Mouse (Mus musculus): ENCODE measurements around the gene Rtel1. TPM values are rescaled to one million over a fixed set of nuclear protein-coding genes. Genes with fewer than 3 reads are reported as not detected.

Rtel1 gene
- polyA plus RNA-seq, 1 experiment from 2014 or later, result 10.4 TPM

- Histone ChIP-seq H3K4me1 (ENCODE audit: insufficient read depth, low read depth, low read length) (no peaks in the 10 kb centered on the region), H3K4me2 (replicated peaks; ENCODE audit: low read depth, low read length) (no peak overlapping the region), H3K4me3 (ENCODE audit: low read depth, low read length) (no peak overlapping the region), H3K27me3 (replicated peaks; ENCODE audit: insufficient read depth, low read length) (no peaks in the 10 kb centered on the region), H3K27ac (ENCODE audit: low read length) (no peak overlapping the region), H3K36me3 (ENCODE audit: insufficient read depth, low read length) (no peaks in the 10 kb centered on the region), H3K9ac (replicated peaks; ENCODE audit: low read depth) (no peak overlapping the region), H3K9me3 (ENCODE audit: low read length) (no peaks in the 10 kb centered on the region)
- WGBS, result 10% methylated on average over 1 of the region's 1 CpGs
- DNase-seq (ENCODE audit: low spot score) (no peak), ATAC-seq (no peak)
- TF ChIP-seq EP300 (IDR thresholded peaks at IDR 0.05) (no peak), CTCF (IDR thresholded peaks at IDR 0.05) (no peak)
Measured at GRCm38 (mm10) chr2:181401497-181401896, 82.0 kb downstream of the Rtel1 start.

GRCm38 (mm10) chr2:181403722-181404121, 84.2 kb downstream of the Rtel1 start:
- WGBS, result 83% methylated on average over 3 of the region's 3 CpGs
- H3K9me3 ChIP-seq (ENCODE audit: low read length), result no peaks in the 10 kb centered on the region
- no peak overlapping the region for H3K4me3 ChIP-seq (ENCODE audit: low read depth, low read length)
- H3K4me1 ChIP-seq (ENCODE audit: insufficient read depth, low read depth, low read length), result no peaks in the 10 kb centered on the region
- H3K4me2 ChIP-seq (replicated peaks; ENCODE audit: low read depth, low read length), result no peak overlapping the region
- ATAC-seq, result no peak
- no peak overlapping the region for H3K27ac ChIP-seq (ENCODE audit: low read length)
- no peak overlapping the region for H3K9ac ChIP-seq (replicated peaks; ENCODE audit: low read depth)
- TF ChIP-seq EP300 (IDR thresholded peaks at IDR 0.05) (no peak), CTCF (IDR thresholded peaks at IDR 0.05) (no peak)
- no peaks in the 10 kb centered on the region for H3K27me3 ChIP-seq (replicated peaks; ENCODE audit: insufficient read depth, low read length)
- H3K36me3 ChIP-seq (ENCODE audit: insufficient read depth, low read length), result no peaks in the 10 kb centered on the region
- no peak for DNase-seq (ENCODE audit: low spot score)

Other genes with a start within 250 kb of the Rtel1 start
- 0.04 TPM in 1 of 2 replicates, not detected in the other for gene Kcnq2, start 184.4 kb upstream of the Rtel1 start, polyA plus RNA-seq (2015; fragmentation: Nextera tagmentation; extraction: Ambion mirVana)
- gene Eef1a2, start 162.7 kb upstream of the Rtel1 start, polyA plus RNA-seq (2015; fragmentation: Nextera tagmentation; extraction: Ambion mirVana), result 0.14 and 0.20 TPM in 2 replicates
- gene Ppdpf, start 132.5 kb upstream of the Rtel1 start, polyA plus RNA-seq (2015; fragmentation: Nextera tagmentation; extraction: Ambion mirVana), result 261 and 262 TPM in 2 replicates
- 0.23 and 0.25 TPM in 2 replicates for gene Ptk6, start 117.0 kb upstream of the Rtel1 start, polyA plus RNA-seq (2015; fragmentation: Nextera tagmentation; extraction: Ambion mirVana)
- 2.5 and 2.6 TPM in 2 replicates for gene Srms, start 106.6 kb upstream of the Rtel1 start, polyA plus RNA-seq (2015; fragmentation: Nextera tagmentation; extraction: Ambion mirVana)
- gene Fndc11, start 99.7 kb upstream of the Rtel1 start, polyA plus RNA-seq (2015; fragmentation: Nextera tagmentation; extraction: Ambion mirVana), result 0.86 and 0.91 TPM in 2 replicates
- 3.1 and 3.5 TPM in 2 replicates for gene Helz2, start 77.7 kb upstream of the Rtel1 start, polyA plus RNA-seq (2015; fragmentation: Nextera tagmentation; extraction: Ambion mirVana)
- gene Gmeb2, start 31.7 kb upstream of the Rtel1 start, polyA plus RNA-seq (2015; fragmentation: Nextera tagmentation; extraction: Ambion mirVana), result 7.6 and 7.8 TPM in 2 replicates
- 0.51 and 0.95 TPM in 2 replicates for gene Stmn3, start 5.2 kb upstream of the Rtel1 start, polyA plus RNA-seq (2015; fragmentation: Nextera tagmentation; extraction: Ambion mirVana)
- gene Zgpat, start 45.2 kb downstream of the Rtel1 start, polyA plus RNA-seq (2015; fragmentation: Nextera tagmentation; extraction: Ambion mirVana), result 22.9 and 26.8 TPM in 2 replicates
- gene Arfrp1, start 45.7 kb downstream of the Rtel1 start, polyA plus RNA-seq (2015; fragmentation: Nextera tagmentation; extraction: Ambion mirVana), result 46.5 and 46.6 TPM in 2 replicates
- gene Lime1, start 60.3 kb downstream of the Rtel1 start, polyA plus RNA-seq (2015; fragmentation: Nextera tagmentation; extraction: Ambion mirVana), result 12.2 and 13.5 TPM in 2 replicates
- 11.2 and 14.8 TPM in 2 replicates for gene Zbtb46, start 139.7 kb downstream of the Rtel1 start, polyA plus RNA-seq (2015; fragmentation: Nextera tagmentation; extraction: Ambion mirVana)
- 0.21 and 0.25 TPM in 2 replicates for gene Abhd16b, start 173.5 kb downstream of the Rtel1 start, polyA plus RNA-seq (2015; fragmentation: Nextera tagmentation; extraction: Ambion mirVana)
- gene Tpd52l2, start 177.4 kb downstream of the Rtel1 start, polyA plus RNA-seq (2015; fragmentation: Nextera tagmentation; extraction: Ambion mirVana), result 131 and 135 TPM in 2 replicates
- 57.2 and 59.5 TPM in 2 replicates for gene Dnajc5, start 200.7 kb downstream of the Rtel1 start, polyA plus RNA-seq (2015; fragmentation: Nextera tagmentation; extraction: Ambion mirVana)